Mouse (Mus musculus) A20 (cell line): ENCODE measurements around the gene Itih4.

ENCODE experiments used
- DNase-seq: peaks from one replicate; pipeline ENCODE4 v3.0.0-alpha.2; 2011; ENCODE audit warnings: low read depth, low spot score

Gene Itih4

DNA sequence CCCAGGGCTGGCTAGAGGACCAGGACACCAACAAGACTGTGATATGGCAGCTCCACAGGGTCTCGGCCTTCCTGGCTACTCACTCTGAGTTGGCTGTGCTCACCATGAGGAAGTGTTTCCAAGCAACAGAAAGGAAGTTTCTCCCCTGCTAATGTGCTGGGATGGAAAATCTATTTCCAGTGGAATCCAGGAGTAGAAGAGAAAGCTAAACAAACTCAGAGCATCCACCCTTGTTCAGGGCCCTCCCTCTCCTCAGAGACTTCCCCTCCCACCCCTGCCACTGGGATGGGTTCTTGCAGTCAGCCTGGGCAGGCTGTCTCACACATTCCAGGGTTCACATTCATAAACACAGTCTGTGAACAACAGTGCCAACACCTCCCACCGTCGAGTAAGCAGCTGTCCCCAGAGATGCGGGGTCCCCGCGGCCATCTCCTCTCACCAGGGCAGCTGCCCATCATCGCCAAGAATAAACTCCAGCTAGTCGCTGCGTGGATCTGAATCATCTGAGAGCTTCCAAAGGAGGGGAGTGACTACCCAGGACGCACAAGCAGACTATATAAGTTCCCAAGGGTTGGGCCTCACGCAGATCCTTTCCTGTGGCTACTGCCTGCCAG lies 7.2 kb upstream of the Itih4 start, which contains the start of gene Mustn1:
Mustn1 (plus strand) TSS at position 243 of the 614 bp plus-strand sequence.
- DNase-seq: no peak

- no peak for DNase-seq
These were observed 6.5 kb upstream of the Itih4 start for GRCm38 (mm10) chr14:30879794-30880193.

DNA sequence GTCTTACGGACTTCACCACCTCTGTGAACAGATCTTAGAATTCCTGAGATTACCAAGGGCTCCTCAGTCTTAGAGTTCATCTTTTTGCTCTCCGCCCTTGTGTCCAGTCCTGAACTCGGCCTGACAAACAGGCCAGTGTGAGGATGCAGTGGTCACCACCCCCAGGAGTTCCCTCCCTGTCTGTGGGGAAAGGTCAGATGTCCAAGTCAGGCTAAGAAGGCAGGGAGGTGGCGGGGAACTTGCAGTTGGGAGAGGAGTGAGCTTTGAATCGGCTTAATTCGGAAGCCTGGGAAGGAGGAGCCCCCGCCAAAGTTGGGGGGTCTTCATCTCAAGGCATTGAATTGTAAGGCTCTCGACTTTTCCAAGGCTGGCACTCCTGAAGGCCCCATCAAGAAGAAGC lies 6.0 kb upstream of the Itih4 start:
- DNase-seq: no peak

GRCm38 (mm10) chr14:30880811-30881717 lies 5.2 kb upstream of the Itih4 start:
- peak; percentile 44 for DNase-seq

GRCm38 (mm10) chr14:30881718-30882108 lies 4.6 kb upstream of the Itih4 start:
- DNase-seq: no peak

- no peak for DNase-seq
These were observed 978 bp upstream of the Itih4 start for GRCm38 (mm10) chr14:30885298-30885697.

GRCm38 (mm10) chr14:30888271-30888732 lies 2.0 kb downstream of the Itih4 start:
- DNase-seq: peak; percentile 28

- no peak for DNase-seq
These were observed 13.7 kb downstream of the Itih4 start for GRCm38 (mm10) chr14:30899972-30900371.

DNA sequence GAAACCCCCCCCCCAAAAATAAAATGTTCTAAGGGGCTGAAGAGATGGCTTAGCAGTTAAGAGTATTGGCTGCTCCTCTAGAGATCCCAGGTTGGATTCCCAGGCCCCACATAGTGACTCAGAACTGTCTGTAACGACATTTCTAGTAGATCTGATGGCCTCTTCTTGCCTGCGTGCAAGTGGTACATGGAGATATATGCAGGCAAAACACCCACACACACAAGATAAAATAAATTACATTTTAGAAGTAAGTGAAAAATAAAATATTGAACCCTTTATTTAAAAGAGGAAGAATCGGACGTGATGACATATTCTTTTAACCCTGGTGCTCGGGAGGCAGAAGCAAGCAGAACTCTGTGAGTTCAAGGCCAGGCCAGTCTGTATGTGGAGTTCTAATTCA lies 16.4 kb downstream of the Itih4 start:
- no peak for DNase-seq

DNA sequence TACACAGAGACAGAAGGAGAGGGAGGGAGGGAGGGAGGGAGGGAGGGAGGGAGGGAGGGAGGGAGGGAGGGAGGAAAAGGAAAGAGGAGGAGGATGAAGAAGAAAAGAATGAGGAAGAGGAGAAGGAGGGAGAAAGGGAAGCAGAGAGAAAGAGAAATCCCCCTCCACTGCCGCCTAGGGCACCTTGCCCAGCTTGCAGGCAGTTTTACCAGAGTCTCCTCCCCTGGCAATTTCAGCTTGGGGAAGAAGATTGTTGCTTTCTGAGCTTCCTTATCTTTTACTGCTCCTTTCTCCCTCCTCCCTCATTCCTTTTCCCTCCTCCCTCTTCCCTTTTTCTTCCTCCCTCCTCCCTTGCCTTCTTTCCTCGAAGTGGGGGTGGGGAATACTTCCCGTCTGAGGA lies 16.8 kb downstream of the Itih4 start:
- no peak for DNase-seq

DNA sequence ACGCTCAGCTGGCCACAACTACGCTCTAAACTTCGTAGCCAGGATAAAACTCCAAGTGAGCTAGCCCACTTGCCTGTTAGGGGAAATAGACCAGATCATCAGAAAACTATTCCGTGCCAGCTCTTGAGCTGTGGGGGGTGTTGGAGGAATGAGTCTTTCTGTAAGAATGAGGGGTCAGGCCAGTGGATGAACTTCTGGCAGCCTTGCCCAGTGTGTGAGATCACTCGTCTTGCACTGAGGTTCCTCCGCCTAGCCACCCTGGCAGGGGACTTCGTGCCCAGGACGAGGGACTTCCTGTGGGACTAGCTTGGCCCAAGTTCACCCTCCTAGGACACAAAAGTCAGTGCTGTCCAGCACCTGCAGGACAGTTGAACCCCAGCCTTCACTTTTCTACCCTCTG lies 18.0 kb downstream of the Itih4 start:
- no peak for DNase-seq

DNA sequence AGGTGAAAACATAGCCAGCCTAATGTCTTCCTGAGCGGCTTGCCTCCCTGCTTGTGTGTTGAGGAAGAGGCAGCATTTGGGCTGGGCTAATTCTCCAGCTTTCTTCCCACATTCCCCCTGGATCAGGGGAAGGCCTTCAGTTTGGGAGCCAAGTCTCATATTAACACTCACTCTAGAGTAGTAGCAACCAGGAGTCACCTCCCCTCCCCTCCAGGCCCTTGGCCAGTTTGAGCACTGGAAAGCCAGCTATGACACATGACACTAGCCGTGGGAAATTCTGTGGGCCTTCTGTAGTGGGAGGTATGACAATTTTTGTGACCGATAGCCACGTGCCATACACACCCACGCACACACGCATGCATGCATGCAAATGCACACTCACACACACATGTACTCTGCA lies 19.7 kb downstream of the Itih4 start:
- DNase-seq: no peak

- DNase-seq: peak; percentile 57
These were observed 21.6 kb downstream of the Itih4 start for GRCm38 (mm10) chr14:30907814-30908265.

GRCm38 (mm10) chr14:30911141-30911540 lies 24.9 kb downstream of the Itih4 start:
- no peak for DNase-seq

DNA sequence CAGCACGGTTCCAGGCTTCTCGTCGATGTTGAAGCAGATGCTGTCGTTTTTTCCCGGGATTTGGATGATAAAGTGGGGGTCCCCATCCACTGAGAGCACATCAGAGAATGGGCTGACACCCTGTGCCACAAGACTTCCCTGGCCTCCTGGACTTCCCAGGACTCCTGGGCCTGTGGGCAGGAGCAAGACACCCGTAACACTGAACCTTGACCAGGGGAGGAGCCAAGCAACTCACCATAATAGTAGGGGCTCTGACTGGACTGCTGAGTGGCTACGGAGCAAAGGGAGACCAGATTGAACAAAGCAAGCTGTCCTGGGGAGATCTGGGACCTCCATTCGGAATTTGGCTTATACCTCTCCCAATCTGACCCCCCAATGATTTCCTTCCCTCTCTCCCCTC lies 26.4 kb downstream of the Itih4 start:
- DNase-seq: no peak

DNA sequence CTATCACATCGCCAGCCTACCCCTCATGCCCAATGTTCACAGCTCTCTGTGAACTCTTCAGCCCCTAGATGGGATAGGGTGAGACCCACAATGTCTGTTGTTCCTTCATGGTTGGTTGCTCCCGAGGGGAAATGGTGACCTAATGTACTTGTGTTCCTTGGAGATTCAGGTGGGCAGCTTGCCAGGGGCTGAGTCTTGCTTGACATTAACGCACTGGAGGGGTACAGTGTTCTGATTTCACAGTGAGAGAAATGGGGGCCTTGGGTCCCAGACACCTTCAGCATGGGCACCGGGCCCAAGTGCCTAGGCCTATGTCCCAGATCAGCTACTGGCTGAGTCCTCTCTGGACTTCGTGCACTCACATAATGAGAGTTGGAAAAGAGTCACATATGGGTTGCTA lies 27.1 kb downstream of the Itih4 start:
- no peak for DNase-seq

- no peak for DNase-seq
These were observed 30.2 kb downstream of the Itih4 start for GRCm38 (mm10) chr14:30916516-30916915.

DNA sequence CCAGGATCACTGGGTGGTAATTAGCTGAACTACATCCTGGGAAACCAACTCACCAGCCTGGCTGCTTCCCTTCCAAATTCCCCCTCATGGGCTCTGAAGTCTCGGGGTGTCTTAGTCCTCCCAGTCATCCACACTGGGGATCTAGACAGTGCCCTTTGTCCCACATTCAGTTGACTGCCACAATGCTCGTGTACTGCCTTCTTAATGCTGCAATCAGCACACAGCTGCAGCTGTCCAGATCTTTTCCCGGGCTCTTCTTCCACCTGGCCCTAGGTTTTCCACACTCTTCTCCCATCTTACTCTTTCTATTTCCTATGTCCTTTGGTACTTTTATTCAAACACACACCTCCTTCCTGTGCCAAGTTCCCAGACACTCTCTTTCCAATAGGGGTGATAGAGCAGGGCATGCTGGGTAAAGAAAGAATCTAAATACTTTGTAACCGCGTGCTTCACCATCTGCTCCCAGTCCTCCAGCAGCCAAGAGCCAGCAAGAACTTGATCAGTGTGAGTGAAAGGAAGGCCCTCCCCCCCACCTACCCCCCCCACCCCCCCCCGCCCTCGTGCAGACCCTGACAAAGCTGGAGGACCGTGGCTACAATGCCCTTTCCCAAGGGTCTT lies 35.9 kb downstream of the Itih4 start:
- no peak for DNase-seq

- no peak for DNase-seq
These were observed 37.3 kb downstream of the Itih4 start, which contains the start of gene Itih3 for GRCm38 (mm10) chr14:30923375-30924105. TSS of gene Itih3 (minus strand) at chr14:30923760.

GRCm38 (mm10) chr14:30925492-30925891 lies 39.2 kb downstream of the Itih4 start:
- DNase-seq: no peak

DNA sequence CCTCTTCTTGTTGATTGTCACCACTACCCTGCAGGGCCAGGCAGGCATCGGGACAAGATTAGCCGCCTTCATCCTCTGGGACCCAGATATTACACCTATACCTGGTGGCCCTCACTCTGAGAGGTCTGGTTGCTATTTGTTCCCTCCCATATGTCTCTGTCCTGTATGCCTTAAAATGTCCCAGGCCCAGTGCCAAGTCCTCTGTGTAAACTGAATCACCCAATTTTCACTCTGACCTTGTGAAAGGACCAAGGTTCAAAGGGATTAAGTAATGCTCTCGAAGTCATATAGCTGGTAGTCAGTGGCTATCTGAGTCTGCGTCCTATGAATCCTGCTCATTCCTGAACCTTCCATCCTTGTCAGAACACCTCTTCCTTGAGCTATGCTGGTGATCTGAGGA lies 44.1 kb downstream of the Itih4 start:
- DNase-seq: no peak

- DNase-seq: no peak
These were observed 47.1 kb downstream of the Itih4 start for GRCm38 (mm10) chr14:30933351-30933750.
